Mouse (Mus musculus): ENCODE measurements around the gene Sp6. TPM values are rescaled to one million over a fixed set of nuclear protein-coding genes. Genes with fewer than 3 reads are reported as not detected.

The Sp6 gene
- total RNA-seq, 1 experiment from 2014 or later: not detected

DNA sequence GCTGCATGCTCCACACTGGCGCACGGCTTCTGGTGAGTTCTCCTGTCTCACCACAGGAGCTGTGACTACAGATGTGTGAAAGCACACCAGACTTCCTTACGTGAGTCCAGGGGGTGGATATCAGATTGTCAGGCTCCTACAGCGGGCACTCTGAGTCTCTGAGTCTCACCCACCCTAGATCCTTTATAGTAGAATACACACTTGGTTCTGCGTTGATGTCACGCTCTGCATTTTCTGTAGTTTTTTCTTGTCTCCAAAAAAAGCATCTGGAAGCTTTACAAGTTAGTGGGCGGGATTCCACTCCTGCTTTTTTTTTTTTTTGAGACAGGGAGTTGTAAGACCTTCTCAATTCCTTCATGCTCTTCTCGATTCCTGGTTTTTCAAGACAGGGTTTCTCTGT, 31.7 kb downstream of the Sp6 start:
- ATAC-seq (replicated peaks; ENCODE audit: insufficient number of reproducible peaks, low FRiP score, low TSS enrichment, poor library complexity, severe bottlenecking): no peak

DNA sequence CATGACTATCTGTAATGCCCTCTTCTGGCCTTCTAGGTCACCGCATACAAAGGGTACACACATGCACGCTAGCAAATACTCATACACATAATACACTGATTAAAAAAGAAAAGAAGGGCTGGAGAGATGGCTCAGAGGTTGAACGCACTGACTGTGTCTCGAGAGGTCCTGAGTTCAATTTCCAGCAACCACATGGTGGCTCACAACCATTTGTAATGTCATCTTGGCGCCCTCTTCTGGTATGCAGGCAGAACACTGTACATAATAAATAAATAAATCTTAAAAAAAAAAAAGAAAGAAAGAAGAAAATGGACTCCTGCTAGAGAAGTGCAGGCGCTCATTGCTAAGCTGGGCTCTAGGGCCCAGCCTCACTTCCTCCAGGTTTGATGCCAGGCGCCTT, 32.7 kb downstream of the Sp6 start:
- no peak for ATAC-seq (replicated peaks; ENCODE audit: insufficient number of reproducible peaks, low FRiP score, low TSS enrichment, poor library complexity, severe bottlenecking)

DNA sequence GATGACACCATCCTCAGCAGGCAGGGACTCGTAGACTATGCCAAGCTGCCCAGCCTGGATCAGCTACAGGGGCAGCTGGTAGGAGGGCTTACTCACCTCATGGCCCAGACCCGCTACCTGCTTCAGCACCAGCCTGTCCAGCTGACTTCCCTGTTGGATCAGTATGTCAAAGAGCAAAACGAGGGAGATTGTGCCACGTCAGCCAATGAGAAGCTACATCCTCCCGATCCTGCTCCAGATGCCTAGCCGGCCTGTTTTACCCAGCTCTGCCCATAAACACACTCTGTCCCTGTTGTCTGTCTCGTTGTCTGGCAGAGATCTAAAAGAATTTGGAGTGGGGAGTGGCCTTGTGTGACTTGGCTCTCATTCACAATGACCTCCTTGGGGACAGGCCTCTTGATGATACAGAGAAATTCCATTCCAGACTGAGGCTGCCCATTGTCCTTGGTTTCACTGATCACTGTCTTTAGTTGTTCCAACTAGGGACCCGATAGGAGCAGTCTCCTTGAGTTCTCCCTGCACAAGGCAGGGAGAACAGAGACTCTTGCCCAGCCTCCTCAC, 35.0 kb downstream of the Sp6 start:
- ATAC-seq (replicated peaks; ENCODE audit: insufficient number of reproducible peaks, low FRiP score, low TSS enrichment, poor library complexity, severe bottlenecking): no peak

DNA sequence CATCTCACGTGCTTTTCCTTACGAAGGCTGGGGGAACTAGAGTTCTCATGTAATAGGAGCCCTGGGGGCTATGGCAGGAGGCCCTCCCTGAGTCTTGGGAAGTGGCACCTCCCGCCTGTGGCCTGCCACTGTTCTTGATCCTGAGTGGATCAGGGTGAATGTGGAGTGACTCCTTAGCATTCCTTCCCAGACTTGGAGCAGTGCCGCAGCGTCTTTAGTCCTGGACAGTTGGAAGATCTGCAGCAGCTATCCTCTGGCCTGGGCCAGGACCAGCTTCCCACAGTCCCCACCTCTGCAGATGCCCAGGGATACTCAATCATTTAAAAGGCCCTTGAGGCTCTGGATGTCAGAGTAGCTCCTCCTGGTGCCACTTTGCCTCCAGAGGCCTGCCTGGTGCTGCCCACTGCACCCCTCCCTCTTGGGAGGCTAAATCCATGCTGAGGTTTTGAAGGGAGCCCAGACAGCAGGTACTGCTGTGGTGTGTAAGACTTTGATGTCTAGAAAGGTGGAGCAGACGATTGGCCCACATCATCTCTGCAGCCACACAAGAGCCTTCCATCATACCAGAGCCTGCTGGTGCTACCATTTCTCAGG, 36.4 kb downstream of the Sp6 start:
- no peak for ATAC-seq (replicated peaks; ENCODE audit: insufficient number of reproducible peaks, low FRiP score, low TSS enrichment, poor library complexity, severe bottlenecking)

DNA sequence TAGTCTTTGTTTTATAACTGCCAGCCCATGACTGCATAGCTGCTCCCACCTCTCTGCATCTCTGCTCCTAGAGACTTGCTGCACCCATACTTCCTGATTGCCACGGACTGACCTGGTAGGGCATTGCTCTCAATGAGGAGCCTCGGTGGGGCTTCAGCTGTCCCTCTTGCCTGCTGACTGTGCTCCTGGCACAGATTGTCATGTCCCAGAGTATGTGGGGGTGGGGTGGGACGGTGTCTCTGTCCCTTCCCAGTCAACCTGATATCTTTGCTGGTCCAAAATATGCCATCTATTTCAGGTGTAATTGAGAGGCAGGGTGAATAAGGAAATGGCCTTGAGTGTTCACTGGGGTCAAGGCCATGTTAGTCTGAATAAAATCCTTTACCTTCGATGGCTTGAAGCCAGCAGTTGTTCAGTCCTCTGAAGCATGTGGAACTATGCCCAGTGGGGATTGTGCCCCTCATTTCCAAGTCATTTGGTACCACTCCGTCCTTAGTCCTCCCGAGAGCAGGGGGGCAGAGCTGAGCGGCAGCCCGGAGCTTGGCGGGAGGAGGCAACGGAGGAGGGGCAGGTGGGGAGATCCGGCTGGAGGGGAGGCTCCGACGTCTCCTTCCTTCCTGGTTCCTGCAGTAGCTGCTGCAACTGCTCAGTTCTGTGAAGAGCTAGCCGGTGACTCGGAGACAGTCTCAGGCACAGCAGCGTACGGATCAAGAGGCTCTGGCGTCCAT, 37.2 kb downstream of the Sp6 start, which contains the start of gene Osbpl7:
Osbpl7 (plus strand) TSS at position 413 of the 728 bp plus-strand sequence.
- peak; percentile 54 for ATAC-seq (replicated peaks; ENCODE audit: insufficient number of reproducible peaks, low FRiP score, low TSS enrichment, poor library complexity, severe bottlenecking)

DNA sequence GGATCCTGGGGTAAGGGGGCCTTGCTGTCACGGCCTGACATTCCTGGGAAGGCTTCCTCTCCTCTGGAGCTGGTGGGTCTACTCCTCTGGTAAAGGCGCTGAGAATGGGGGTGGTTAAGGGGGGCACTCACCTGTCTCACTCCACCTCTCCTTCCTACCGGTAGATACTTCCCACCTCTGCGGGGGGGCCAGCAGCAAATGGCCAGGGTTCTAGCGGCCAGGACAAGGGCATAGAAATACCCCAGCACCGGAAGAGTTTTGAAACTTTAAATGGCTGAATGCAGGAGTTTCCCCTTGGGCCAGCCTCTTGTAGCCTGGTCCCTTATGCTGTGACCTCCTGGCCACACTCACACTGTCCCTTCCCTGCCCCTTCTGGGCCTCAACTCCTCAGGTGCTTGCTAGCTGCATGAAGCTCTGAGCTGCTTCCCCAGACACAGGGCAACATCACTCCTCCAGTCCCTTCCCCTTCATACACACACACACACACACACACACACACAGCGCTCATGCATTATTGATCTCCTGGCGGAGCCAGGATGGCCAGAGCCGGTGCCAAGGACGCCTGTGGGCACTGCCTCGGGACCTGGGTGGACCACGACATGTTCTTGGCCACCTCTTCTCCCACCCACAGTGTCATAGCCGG, 37.9 kb downstream of the Sp6 start:
- ATAC-seq (replicated peaks; ENCODE audit: insufficient number of reproducible peaks, low FRiP score, low TSS enrichment, poor library complexity, severe bottlenecking): no peak; the same call in 1 of the 2 replicates

DNA sequence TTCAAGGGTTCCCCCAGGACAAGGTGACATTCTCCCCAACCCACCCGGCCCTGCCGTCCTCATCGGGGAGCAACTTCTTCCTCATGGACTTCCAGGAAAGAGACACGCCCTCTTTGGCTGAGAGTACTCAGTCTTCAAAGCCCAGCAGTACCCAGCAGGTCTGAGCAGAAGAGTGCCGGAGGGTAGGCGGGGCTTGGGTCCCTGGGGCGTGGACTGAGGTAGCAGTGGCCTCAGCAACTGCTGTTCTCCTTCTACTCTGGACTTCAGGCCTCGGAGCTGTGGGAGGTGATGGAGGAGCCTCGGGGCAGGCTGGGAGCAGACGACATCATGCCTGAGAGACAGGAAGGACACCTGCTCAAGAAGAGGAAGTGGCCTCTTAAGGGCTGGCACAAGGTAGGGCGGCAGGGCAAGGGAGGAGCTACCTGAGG, 39.0 kb downstream of the Sp6 start:
- no peak for ATAC-seq (replicated peaks; ENCODE audit: insufficient number of reproducible peaks, low FRiP score, low TSS enrichment, poor library complexity, severe bottlenecking)

DNA sequence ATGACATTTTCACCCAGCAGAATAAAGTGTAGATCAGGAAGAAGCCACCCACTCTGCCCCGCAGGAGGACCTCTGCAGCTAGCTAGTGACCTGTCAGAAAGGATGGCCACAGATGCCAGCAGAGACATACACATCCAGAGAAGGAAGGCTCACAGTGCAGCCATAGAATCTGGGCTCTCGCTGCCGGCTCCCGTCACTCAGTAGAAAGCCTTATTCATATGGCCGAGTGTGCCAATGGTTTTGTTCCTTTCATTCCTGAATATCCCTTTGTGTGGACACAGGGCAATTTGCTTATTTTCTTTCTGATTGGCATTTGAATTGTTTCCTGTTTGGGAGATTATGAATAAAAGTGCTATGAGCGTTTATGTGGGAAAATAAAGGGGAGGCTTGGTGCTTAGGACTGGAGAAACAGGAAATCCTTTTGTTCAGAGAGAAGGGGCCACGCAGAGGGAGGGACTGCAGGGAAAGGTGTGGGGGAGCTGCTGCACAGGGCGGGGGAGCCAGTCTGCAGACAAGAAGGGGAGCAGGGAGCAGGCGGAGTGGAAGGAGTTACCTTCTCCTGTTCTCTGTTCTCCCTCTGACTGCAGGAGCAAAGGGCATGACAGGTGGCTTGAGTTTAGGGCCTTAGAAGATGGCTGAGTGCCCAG, 50.2 kb downstream of the Sp6 start:
- no peak for ATAC-seq (replicated peaks; ENCODE audit: insufficient number of reproducible peaks, low FRiP score, low TSS enrichment, poor library complexity, severe bottlenecking)

DNA sequence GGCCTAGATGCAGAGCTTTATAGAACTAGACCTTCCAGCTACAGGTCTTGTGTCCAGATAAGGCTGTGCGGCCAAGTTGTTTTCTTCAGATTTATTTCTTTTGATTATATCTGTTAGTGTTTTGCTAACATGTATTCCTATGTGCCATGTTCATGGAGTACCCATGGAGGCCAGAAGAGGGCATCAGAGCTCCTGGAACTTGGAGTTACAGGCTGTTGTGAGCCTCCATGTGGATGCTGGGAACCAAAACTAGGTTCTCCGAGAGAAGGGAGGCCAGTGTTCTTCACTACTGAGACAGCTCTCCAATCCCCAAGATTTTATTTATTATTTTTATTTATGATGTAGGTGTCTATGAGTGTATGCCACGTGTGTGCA, 50.7 kb downstream of the Sp6 start:
- ATAC-seq (replicated peaks; ENCODE audit: insufficient number of reproducible peaks, low FRiP score, low TSS enrichment, poor library complexity, severe bottlenecking): no peak

DNA sequence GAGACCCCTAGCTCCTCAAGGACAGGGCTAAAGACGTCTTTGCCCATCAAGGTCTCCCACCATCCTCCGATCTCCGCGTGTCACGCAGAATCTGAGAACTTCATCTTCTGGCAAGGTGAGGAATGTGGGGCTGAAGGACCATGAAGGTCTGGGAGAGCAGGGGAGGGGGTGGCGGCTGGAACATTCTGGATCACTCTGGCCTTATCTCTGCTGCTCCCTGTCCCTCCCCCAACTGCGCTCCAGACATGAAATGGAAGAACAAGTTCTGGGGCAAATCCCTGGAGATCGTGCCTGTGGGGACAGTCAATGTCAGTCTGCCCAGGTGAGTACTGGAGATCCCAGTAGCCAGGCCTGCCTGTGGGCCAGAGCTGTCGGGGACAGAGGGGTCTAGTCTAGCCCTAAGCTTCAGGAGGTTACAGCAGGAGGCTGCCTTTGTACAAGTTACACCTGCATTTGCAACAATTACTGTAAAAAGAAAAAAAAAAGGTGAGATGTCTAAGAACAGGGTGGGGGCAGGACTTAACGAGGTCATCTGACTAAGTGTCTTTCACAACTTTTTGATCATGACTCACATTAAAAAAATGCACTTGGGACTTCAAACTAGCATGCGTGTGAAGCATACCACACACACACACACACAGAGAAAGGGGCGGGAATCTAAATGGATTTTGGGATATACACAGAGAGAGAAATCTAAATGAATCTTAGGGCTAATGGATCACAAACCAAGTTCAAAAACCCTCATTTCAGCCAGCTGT, 52.5 kb downstream of the Sp6 start:
- ATAC-seq (replicated peaks; ENCODE audit: insufficient number of reproducible peaks, low FRiP score, low TSS enrichment, poor library complexity, severe bottlenecking): no peak

DNA sequence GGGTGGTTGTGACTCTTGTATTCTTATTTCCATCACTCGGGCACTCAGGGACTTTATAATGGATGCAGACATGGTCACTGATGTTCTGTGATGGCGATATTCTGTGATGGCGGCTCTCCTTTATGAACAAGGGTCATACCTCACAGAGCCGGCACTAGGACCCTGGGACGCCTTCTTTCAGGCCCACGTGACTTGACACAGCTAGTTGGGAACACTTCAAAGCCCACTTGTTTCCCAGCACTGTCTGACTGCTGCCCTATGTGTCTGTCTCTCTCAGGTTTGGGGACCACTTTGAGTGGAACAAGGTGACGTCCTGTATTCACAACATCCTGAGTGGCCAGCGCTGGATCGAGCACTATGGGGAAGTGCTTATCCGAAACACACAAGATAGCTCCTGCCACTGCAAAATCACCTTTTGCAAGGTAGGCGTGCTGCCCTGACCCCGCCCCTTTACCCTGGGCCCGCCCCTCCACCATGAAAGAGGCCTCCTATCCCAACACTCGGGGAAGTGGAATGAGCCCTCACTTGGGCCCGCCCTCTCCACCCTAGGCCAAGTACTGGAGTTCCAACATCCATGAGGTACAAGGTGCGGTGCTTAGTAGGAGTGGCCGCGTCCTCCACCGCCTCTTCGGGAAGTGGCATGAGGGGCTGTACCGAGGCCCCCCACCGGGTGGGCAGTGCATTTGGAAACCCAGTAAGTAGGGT, 53.6 kb downstream of the Sp6 start:
- no peak for ATAC-seq (replicated peaks; ENCODE audit: insufficient number of reproducible peaks, low FRiP score, low TSS enrichment, poor library complexity, severe bottlenecking)

DNA sequence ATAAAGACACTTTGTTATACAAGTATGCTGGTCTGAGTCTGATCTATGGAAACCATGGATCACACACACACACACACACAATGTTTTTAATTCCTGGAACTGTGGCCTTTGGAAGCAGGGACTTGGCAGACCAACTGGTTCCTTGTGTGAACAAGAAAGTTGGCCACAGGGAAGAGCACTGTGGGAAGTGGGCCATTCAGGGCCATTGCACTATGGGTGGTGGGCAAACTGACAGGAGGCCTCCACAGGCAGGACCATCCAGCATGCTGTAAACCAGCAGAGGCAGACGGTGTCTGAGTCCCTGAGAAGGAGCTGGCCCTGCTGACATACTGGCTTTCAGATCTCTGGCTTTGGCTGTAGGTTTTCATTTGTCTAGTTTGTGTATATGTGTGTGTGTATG, 56.1 kb downstream of the Sp6 start:
- ATAC-seq (replicated peaks; ENCODE audit: insufficient number of reproducible peaks, low FRiP score, low TSS enrichment, poor library complexity, severe bottlenecking): no peak

DNA sequence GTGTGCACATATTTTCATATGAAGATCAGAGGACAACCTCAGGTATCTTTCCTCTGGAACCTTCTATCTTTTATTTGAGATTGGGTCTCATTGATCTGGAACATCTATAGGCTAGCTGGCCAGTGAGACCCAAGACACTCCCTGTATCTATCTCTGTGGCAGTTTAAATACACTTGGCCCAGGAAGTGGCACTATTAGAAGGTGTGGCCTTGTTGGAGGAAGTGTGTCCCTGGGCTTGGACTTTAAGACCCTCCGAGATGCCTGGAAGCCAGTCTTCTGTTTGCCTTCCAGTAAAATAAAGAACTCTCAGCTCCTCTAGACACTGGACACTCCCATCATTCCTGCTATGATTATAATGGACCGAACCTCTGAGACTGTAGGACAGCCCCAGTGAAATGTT, 56.6 kb downstream of the Sp6 start:
- no peak for ATAC-seq (replicated peaks; ENCODE audit: insufficient number of reproducible peaks, low FRiP score, low TSS enrichment, poor library complexity, severe bottlenecking)

DNA sequence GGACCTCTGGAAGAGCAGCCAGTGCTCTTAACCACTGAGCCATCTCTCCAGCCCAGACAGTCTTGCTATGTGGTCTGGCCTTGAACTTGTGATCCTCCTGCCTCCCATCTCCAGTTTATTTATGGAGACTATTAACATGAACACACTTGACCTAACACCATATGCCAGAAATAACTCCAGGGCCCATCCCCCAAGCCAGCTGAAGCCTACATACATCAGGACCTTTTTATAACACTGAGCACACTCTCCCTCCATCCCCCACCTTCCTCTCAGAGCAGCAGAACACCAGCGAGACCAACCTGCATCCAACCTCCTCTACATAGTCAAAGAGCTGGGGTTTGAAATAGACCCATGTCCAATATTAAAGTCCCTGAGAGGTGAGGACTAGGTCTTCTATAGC, 57.9 kb downstream of the Sp6 start:
- no peak for ATAC-seq (replicated peaks; ENCODE audit: insufficient number of reproducible peaks, low FRiP score, low TSS enrichment, poor library complexity, severe bottlenecking)

DNA sequence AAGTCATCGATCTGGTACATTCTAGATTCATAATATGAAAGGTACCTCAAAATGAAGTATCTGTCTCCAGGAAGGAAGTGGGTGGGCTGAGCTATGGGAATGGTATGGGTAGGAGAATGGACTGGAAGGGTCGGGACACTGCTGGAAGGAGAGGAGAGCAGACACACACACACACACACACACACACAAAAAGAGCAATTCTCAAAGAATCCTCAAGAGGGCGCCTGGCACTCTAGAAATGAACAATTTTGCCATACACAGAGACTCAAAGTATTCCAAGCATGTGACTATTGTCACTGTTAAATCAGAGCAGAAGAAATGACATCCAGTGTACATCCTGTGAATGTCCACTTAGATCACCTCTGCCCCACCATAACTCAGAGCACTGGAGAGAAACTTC, 59.3 kb downstream of the Sp6 start:
- peak; percentile 65 for ATAC-seq (replicated peaks; ENCODE audit: insufficient number of reproducible peaks, low FRiP score, low TSS enrichment, poor library complexity, severe bottlenecking)

DNA sequence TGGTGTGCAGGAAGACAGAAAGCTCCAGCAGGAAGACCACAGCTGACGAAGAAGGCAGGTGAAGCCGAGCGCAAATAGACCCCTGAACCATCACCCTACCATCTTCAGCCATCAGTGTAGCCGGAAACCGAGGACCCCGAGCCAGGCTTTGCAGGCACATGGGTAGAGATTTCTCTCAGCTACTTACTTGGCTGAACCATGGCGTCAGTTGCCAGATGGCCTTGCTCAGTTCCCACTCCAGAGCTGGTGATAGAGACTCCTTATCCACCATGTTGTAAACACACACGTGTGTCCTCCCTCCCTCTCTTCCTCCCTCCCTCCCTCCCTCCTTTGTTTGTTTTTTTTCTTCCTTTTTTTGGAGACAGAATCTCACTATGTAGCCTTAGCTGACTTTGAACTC, 61.0 kb downstream of the Sp6 start:
- no peak for ATAC-seq (replicated peaks; ENCODE audit: insufficient number of reproducible peaks, low FRiP score, low TSS enrichment, poor library complexity, severe bottlenecking)

Data from monocyte, adult 5-6 weeks (primary cell).